Mouse (Mus musculus): Measurements from ENCODE around the gene Cyb5rl. TPM values are rescaled to one million over a fixed set of nuclear protein-coding genes. Genes with fewer than 3 reads are reported as not detected.

Cyb5rl gene
- polyA plus RNA-seq, 2 experiments = 1.2 to 1.7 TPM

GRCm38 (mm10) chr4:107079716-107080115 is 12.9 kb downstream of the Cyb5rl start:
- Histone ChIP-seq H3K27ac (no peak overlapping the region), H3K36me3 (replicated peaks; ENCODE audit: control insufficient read depth, insufficient read depth, low read depth) (no peaks in the 10 kb centered on the region), H3K27me3 (ENCODE audit: control insufficient read depth, insufficient read depth, low read length) (no peaks in the 10 kb centered on the region), H3K9ac (replicated peaks) (no peak overlapping the region), H3K4me3 (ENCODE audit: insufficient read depth in 1 of 2, low read depth in 2 of 2, low read length in 2 of 2) (no peak overlapping the region), H3K4me2 (ENCODE audit: low read depth) (no peak overlapping the region), H3K4me1 (replicated peaks; ENCODE audit: control insufficient read depth in 2 of 2, insufficient read depth in 2 of 2, low read length in 1 of 2) (peaks cover 0 to 2% of the 10 kb centered on the region in 2 experiments; a peak in 2 of 4 replicates), H3K9me3 (ENCODE audit: control insufficient read depth, low read length) (no peaks in the 10 kb centered on the region)
- no peak for ATAC-seq (ENCODE audit: insufficient read depth)
- DNase-seq (ENCODE audit: low read depth in 3 of 3, low spot score in 3 of 3) = no peak
- TF ChIP-seq CTCF (IDR thresholded peaks at IDR 0.05; ENCODE audit: low read depth) = no peak

GRCm38 (mm10) chr4:107082185-107082584 is 15.4 kb downstream of the Cyb5rl start:
- TF ChIP-seq CTCF (IDR thresholded peaks at IDR 0.05; ENCODE audit: low read depth) = no peak
- TF ChIP-seq EP300 (IDR thresholded peaks at IDR 0.05; ENCODE audit: low read depth) = no peak
- H3K9me3 ChIP-seq (ENCODE audit: control insufficient read depth, low read length) = no peaks in the 10 kb centered on the region
- peaks cover 0 to 2% of the 10 kb centered on the region in 2 experiments; a peak in 2 of 4 replicates for H3K4me1 ChIP-seq (replicated peaks; ENCODE audit: control insufficient read depth in 2 of 2, insufficient read depth in 2 of 2, low read length in 1 of 2)
- no peak overlapping the region for H3K4me3 ChIP-seq (ENCODE audit: insufficient read depth in 1 of 2, low read depth in 2 of 2, low read length in 2 of 2)
- no peak overlapping the region for H3K4me2 ChIP-seq (ENCODE audit: low read depth)
- H3K27ac ChIP-seq = no peak overlapping the region
- no peak for DNase-seq (ENCODE audit: low read depth in 3 of 3, low spot score in 3 of 3)
- no peaks in the 10 kb centered on the region for H3K27me3 ChIP-seq (ENCODE audit: control insufficient read depth, insufficient read depth, low read length)
- no peak overlapping the region for H3K9ac ChIP-seq (replicated peaks)
- no peaks in the 10 kb centered on the region for H3K36me3 ChIP-seq (replicated peaks; ENCODE audit: control insufficient read depth, insufficient read depth, low read depth)
- WGBS (ENCODE audit: insufficient replicate concordance) = 57% methylated on average over 3 of the region's 3 CpGs
- ATAC-seq (ENCODE audit: insufficient read depth) = no peak

- Histone ChIP-seq H3K4me1 (replicated peaks; ENCODE audit: control insufficient read depth in 2 of 2, insufficient read depth in 2 of 2, low read length in 1 of 2) (peaks cover 0 to 2% of the 10 kb centered on the region in 2 experiments; a peak in 2 of 4 replicates), H3K27ac (no peak overlapping the region), H3K9me3 (ENCODE audit: control insufficient read depth, low read length) (no peaks in the 10 kb centered on the region), H3K27me3 (ENCODE audit: control insufficient read depth, insufficient read depth, low read length) (no peaks in the 10 kb centered on the region), H3K4me3 (ENCODE audit: insufficient read depth in 1 of 2, low read depth in 2 of 2, low read length in 2 of 2) (no peak overlapping the region), H3K4me2 (ENCODE audit: low read depth) (no peak overlapping the region), H3K36me3 (replicated peaks; ENCODE audit: control insufficient read depth, insufficient read depth, low read depth) (no peaks in the 10 kb centered on the region), H3K9ac (replicated peaks) (no peak overlapping the region)
- TF ChIP-seq EP300 (IDR thresholded peaks at IDR 0.05; ENCODE audit: low read depth) (no peak), CTCF (IDR thresholded peaks at IDR 0.05; ENCODE audit: low read depth) (no peak)
- ATAC-seq (ENCODE audit: insufficient read depth) = no peak
- 69% methylated on average over 4 of the region's 4 CpGs for WGBS (ENCODE audit: insufficient replicate concordance)
- DNase-seq (ENCODE audit: low read depth in 3 of 3, low spot score in 3 of 3) = no peak
Observed at GRCm38 (mm10) chr4:107083126-107083525, 16.3 kb downstream of the Cyb5rl start.

GRCm38 (mm10) chr4:107084343-107084742 is 17.6 kb downstream of the Cyb5rl start:
- DNase-seq (ENCODE audit: low read depth in 3 of 3, low spot score in 3 of 3) (no peak), ATAC-seq (ENCODE audit: insufficient read depth) (no peak)
- Histone ChIP-seq H3K9me3 (ENCODE audit: control insufficient read depth, low read length) (no peaks in the 10 kb centered on the region), H3K27ac (no peak overlapping the region), H3K36me3 (replicated peaks; ENCODE audit: control insufficient read depth, insufficient read depth, low read depth) (no peaks in the 10 kb centered on the region), H3K9ac (replicated peaks) (no peak overlapping the region), H3K27me3 (ENCODE audit: control insufficient read depth, insufficient read depth, low read length) (no peaks in the 10 kb centered on the region), H3K4me1 (replicated peaks; ENCODE audit: control insufficient read depth in 2 of 2, insufficient read depth in 2 of 2, low read length in 1 of 2) (peaks cover 0 to 2% of the 10 kb centered on the region in 2 experiments; a peak in 2 of 4 replicates), H3K4me3 (ENCODE audit: insufficient read depth in 1 of 2, low read depth in 2 of 2, low read length in 2 of 2) (no peak overlapping the region), H3K4me2 (ENCODE audit: low read depth) (no peak overlapping the region)
- WGBS (ENCODE audit: insufficient replicate concordance) = 29% methylated on average over 1 of the region's 1 CpGs
- TF ChIP-seq CTCF (IDR thresholded peaks at IDR 0.05; ENCODE audit: low read depth) = no peak
- TF ChIP-seq EP300 (IDR thresholded peaks at IDR 0.05; ENCODE audit: low read depth) = no peak

- Histone ChIP-seq H3K9ac (replicated peaks) (no peak overlapping the region), H3K27me3 (ENCODE audit: control insufficient read depth, insufficient read depth, low read length) (no peaks in the 10 kb centered on the region), H3K4me1 (replicated peaks; ENCODE audit: control insufficient read depth in 2 of 2, insufficient read depth in 2 of 2, low read length in 1 of 2) (peaks cover 0 to 2% of the 10 kb centered on the region in 2 experiments; a peak in 2 of 4 replicates), H3K9me3 (ENCODE audit: control insufficient read depth, low read length) (no peaks in the 10 kb centered on the region), H3K4me2 (ENCODE audit: low read depth) (no peak overlapping the region), H3K36me3 (replicated peaks; ENCODE audit: control insufficient read depth, insufficient read depth, low read depth) (no peaks in the 10 kb centered on the region), H3K27ac (no peak overlapping the region), H3K4me3 (ENCODE audit: insufficient read depth in 1 of 2, low read depth in 2 of 2, low read length in 2 of 2) (no peak overlapping the region)
- WGBS (ENCODE audit: insufficient replicate concordance) = 38% methylated on average over 6 of the region's 6 CpGs
- no peak for DNase-seq (ENCODE audit: low read depth in 3 of 3, low spot score in 3 of 3)
- no peak for TF ChIP-seq EP300 (IDR thresholded peaks at IDR 0.05; ENCODE audit: low read depth)
- TF ChIP-seq CTCF (IDR thresholded peaks at IDR 0.05; ENCODE audit: low read depth) = no peak
- no peak; the same call in 1 of the 2 replicates for ATAC-seq (ENCODE audit: insufficient read depth)
Observed at GRCm38 (mm10) chr4:107084858-107085257, 18.1 kb downstream of the Cyb5rl start.

Measured in liver, embryonic 14.5 days (tissue).